Mouse (Mus musculus) liver, postnatal 0 days (tissue): ENCODE results near the gene Exoc7. TPM values are rescaled to one million over a fixed set of nuclear protein-coding genes. Genes with fewer than 3 reads are reported as not detected.

Experiments used
- ATAC-seq: fragments of 200-750 bp; cut with Nextera tagmentation; 2 replicates; pipeline ENCODE4 v1.8.0; 2017; ENCODE audit warnings: mild to moderate bottlenecking, moderate library complexity
- DNase-seq: peaks from one replicate; pipeline ENCODE4 v3.0.0-alpha.2; 2016
- H3K27ac ChIP-seq: fragments of 300-500 bp; sonication (generic); 2 replicates; pipeline ENCODE4 v1.5.1; 2014; ENCODE audit warnings: antibody characterized with exemption, moderate library complexity, mild to moderate bottlenecking, low read depth
- H3K27me3 ChIP-seq: fragments of 300-500 bp; sonication (generic); 2 replicates; pipeline ENCODE4 v1.6.1; 2014; ENCODE audit warnings: low read length, control low read depth, mixed read lengths; ENCODE audit not compliant: insufficient read depth
- H3K36me3 ChIP-seq: fragments of 300-500 bp; sonication (generic); replicated peaks from 2 replicates; pipeline ENCODE4 v1.6.1; 2014; ENCODE audit warnings: mild to moderate bottlenecking, control low read depth, low read length, moderate library complexity, mixed read lengths; ENCODE audit not compliant: insufficient read depth
- H3K4me1 ChIP-seq: fragments of 300-500 bp; sonication (generic); 2 replicates; pipeline ENCODE4 v1.6.1; 2014; ENCODE audit warnings: antibody characterized with exemption, mild to moderate bottlenecking, control low read depth; ENCODE audit not compliant: insufficient read depth
- H3K4me2 ChIP-seq: fragments of 300-500 bp; sonication (generic); 2 replicates; pipeline ENCODE4 v1.6.1; 2014; ENCODE audit warnings: low read depth, mild to moderate bottlenecking, low read length, moderate library complexity, mixed read lengths
- H3K4me3 ChIP-seq: fragments of 300-500 bp; sonication (generic); 2 replicates; pipeline ENCODE4 v1.5.1; 2014; ENCODE audit warnings: low read depth, low read length
- H3K9ac ChIP-seq: fragments of 300-500 bp; sonication (generic); replicated peaks from 2 replicates; pipeline ENCODE4 v1.6.1; 2014; ENCODE audit warnings: mild to moderate bottlenecking, moderate library complexity
- H3K9me3 ChIP-seq: fragments of 300-500 bp; sonication (generic); 2 replicates; pipeline ENCODE4 v1.6.1; 2016; ENCODE audit warnings: mild to moderate bottlenecking, control low read depth, low read length, mixed read lengths
- CTCF ChIP-seq: sonication (generic); IDR thresholded peaks from 2 replicates; pipeline ENCODE4 v1.5.1; 2016; ENCODE audit warnings: antibody characterized with exemption, low read depth
- EP300 ChIP-seq: IDR thresholded peaks from 2 replicates; pipeline ENCODE4 v1.6.1; 2016; ENCODE audit warnings: antibody characterized with exemption, low read depth, mild to moderate bottlenecking
- WGBS: fragments of 180-500 bp; shearing (Covaris S2); extraction: QIAGEN DNeasy Blood & Tissue Kit; methylation state at CpG from one replicate; pipeline ENCODE4 v1.1.7; 2014; ENCODE audit not compliant: insufficient replicate concordance; 5-methylcytosine and 5-hydroxymethylcytosine counted together
- polyA plus RNA-seq: library from polyadenylated mRNA; unstranded; fragments of >200 nt; fragmentation: Nextera tagmentation; extraction: Ambion mirVana; gene quantifications from 2 replicates; pipeline ENCODE4 v1.2.1, GENCODE M21; 2015

Gene Exoc7
- polyA plus RNA-seq, 1 experiment from 2014 or later: 18.1 TPM

DNA sequence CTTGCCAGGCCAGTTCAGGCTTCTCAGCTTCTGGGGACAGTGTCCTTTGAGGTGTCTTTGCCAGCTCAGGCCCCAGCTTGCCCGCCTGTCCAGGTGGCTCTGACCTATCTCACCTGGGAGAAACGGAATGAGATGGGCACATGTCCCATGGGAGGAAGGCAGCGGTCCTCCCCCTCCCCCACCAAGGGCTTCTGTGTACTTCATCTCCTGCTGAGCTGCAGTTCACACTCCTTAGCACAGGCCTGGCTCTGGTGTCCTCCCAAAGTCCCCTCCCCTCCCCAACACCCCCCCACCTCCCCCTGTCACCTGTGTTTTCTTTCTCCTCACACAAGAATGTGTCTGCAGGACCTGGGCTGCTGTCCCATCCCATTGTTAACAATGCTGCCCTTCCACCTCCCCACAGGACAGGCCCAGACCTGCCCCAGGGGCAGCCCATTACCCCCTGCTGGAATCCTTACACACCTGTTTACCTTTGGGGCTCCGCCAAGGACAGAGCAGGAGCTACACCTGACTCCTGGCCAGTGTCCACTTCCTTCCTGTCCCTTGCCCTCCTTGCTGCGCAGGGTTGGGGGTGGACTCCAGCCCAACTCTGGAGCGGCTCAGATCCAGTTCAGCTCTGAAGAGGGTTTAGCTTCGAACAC, 20.1 kb upstream of the Exoc7 start:
- H3K9me3 ChIP-seq: no peaks in the 10 kb centered on the region
- 73% methylated on average over 7 of the region's 7 CpGs for WGBS
- H3K9ac ChIP-seq: no peak overlapping the region
- ATAC-seq: no peak
- H3K4me1 ChIP-seq: 0 out of 2 replicates have a peak, but pooled peaks cover 4% of the 10 kb centered on the region
- H3K36me3 ChIP-seq: no peaks in the 10 kb centered on the region
- no peak overlapping the region for H3K4me2 ChIP-seq
- H3K4me3 ChIP-seq: no peak overlapping the region
- TF ChIP-seq EP300 (no peak), CTCF (no peak)
- DNase-seq: no peak
- H3K27me3 ChIP-seq: no peaks in the 10 kb centered on the region
- H3K27ac ChIP-seq: no peak overlapping the region

DNA sequence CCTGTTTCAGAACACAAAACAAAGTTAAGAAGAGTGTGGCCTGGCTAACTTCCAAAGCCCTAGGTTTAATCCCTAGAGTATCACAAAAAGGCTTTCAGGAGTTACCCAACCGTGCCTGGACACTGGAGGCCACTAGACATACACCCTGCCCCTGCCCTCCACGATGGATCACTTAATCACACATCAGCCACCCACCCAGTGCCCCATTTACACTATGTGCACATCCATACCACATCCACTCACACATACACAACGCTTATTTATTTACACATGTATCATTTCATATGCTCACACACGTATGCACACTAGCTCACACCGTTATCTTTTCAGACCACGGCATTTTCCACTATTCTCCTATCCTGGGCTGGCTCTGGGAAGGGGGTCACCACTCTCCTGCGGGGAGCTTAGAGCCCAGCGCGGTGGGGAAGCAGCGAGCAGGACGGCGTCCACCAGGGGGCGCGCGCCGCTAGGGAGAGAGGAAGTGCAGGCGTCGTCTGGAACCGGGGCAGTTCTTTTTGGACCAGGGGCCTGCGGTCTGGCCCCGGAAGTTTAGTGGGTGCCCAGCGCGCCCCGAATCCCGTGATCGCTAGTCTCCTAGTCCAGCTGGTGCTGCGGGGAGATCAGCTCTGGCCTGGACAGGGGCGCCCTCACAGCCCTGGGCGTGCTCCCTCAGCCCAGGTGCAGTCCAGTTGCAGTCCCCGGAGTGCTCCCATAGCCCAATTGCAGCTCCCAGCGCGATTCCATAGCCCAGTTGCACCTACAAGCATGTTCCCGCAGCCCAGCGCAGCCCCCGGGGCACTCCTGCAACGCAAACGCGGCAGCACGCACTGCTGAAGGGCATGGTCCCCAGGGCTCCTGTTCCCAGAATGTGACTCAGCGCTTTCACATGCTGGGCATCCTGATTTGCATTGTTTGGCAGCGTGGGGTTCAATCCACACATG, 12.0 kb upstream of the Exoc7 start:
- peak overlapping the region; percentile 88 for H3K4me2 ChIP-seq
- WGBS: 3% methylated on average over 41 of the region's 41 CpGs
- ATAC-seq (peak; percentile 90), DNase-seq (peak; percentile 91)
- 0 out of 2 replicates have a peak, but pooled peaks cover 2% of the 10 kb centered on the region for H3K27me3 ChIP-seq
- H3K36me3 ChIP-seq: no peaks in the 10 kb centered on the region
- H3K9ac ChIP-seq: peak overlapping the region; percentile 55
- H3K9me3 ChIP-seq: no peaks in the 10 kb centered on the region
- H3K4me1 ChIP-seq: peaks cover 6% of the 10 kb centered on the region
- TF ChIP-seq CTCF: peak; percentile 98
- TF ChIP-seq EP300: no peak
- H3K4me3 ChIP-seq: peak overlapping the region; percentile 50
- no peak overlapping the region for H3K27ac ChIP-seq

GRCm38 (mm10) chr11:116312359-116312758, 5.3 kb upstream of the Exoc7 start:
- Histone ChIP-seq H3K27me3 (0 out of 2 replicates have a peak, but pooled peaks cover 2% of the 10 kb centered on the region), H3K36me3 (no peaks in the 10 kb centered on the region), H3K4me3 (no peak overlapping the region), H3K27ac (no peak overlapping the region), H3K9ac (no peak overlapping the region), H3K9me3 (no peaks in the 10 kb centered on the region), H3K4me2 (no peak overlapping the region), H3K4me1 (0 out of 2 replicates have a peak, but pooled peaks cover 2% of the 10 kb centered on the region)
- TF ChIP-seq CTCF (no peak), EP300 (no peak)
- no peak for ATAC-seq
- DNase-seq: no peak
- WGBS: 57% methylated on average over 8 of the region's 8 CpGs

DNA sequence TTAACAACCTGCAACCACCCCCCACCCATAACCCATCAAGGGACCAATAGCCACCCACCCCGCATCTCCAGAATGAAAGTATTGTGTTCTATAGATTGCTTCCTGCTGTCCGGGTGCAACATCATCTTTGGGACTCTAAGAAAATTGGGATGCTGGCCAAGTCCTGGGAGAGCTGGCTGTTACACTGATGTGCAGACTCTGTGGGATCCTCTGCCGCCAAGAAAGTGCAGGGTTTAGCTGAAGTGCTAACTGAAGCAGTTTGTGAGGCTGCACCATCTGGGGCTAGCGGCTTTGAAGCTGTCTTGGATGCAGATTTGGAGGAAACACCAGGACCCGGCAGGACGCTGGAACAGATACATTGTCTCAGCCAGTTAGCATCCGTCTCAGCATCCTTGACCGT, 4.1 kb upstream of the Exoc7 start:
- 68% methylated on average over 8 of the region's 8 CpGs for WGBS
- no peak for DNase-seq

GRCm38 (mm10) chr11:116309601-116310000, 2.6 kb upstream of the Exoc7 start:
- DNase-seq (no peak), ATAC-seq (0 out of 2 replicates have a peak, but pooled peaks have one; percentile 17)
- WGBS: 49% methylated on average over 3 of the region's 3 CpGs
- Histone ChIP-seq H3K4me3 (no peak overlapping the region), H3K36me3 (peaks cover 4% of the 10 kb centered on the region), H3K27me3 (no peaks in the 10 kb centered on the region), H3K9ac (no peak overlapping the region), H3K27ac (0 out of 2 replicates have a peak overlapping the region, but pooled peaks have one; percentile 20), H3K9me3 (no peaks in the 10 kb centered on the region), H3K4me2 (no peak overlapping the region), H3K4me1 (peaks cover 14% of the 10 kb centered on the region)
- no peak for TF ChIP-seq CTCF
- TF ChIP-seq EP300: peak; percentile 81

More for the DNA sequence above, 4.1 kb upstream of the Exoc7 start:
- Histone ChIP-seq H3K9ac (no peak overlapping the region), H3K27ac (no peak overlapping the region), H3K36me3 (no peaks in the 10 kb centered on the region), H3K27me3 (0 out of 2 replicates have a peak, but pooled peaks cover 2% of the 10 kb centered on the region), H3K4me1 (peaks cover 9% of the 10 kb centered on the region), H3K9me3 (no peaks in the 10 kb centered on the region), H3K4me2 (no peak overlapping the region), H3K4me3 (no peak overlapping the region)
- ATAC-seq: no peak
- TF ChIP-seq EP300: no peak
- TF ChIP-seq CTCF: no peak
